Mouse (Mus musculus) spleen, adult 10 weeks (tissue): Measurements from ENCODE around the gene Hnrnpab. TPM values are rescaled to one million over a fixed set of nuclear protein-coding genes. Genes with fewer than 3 reads are reported as not detected.

Experiments used
- polyA plus RNA-seq: library from polyadenylated mRNA; stranded (reverse); fragments of 350-450 nt; fragmentation: Illumina TruSeq; extraction: RNeasy Lipid Tissue Mini Kit (QIAGEN cat#74804); gene quantifications from one replicate; pipeline ENCODE4 v1.2.3, GENCODE M21; 2015; ENCODE audit warnings: low replicate concordance; ENCODE audit not compliant: insufficient read depth

Hnrnpab gene
- 269 TPM for polyA plus RNA-seq

GRCm38 (mm10) chr11:51606447-51607095 lies at the start of gene Hnrnpab:
TSS of gene Hnrnpab (minus strand) at chr11:51606847.

DNA sequence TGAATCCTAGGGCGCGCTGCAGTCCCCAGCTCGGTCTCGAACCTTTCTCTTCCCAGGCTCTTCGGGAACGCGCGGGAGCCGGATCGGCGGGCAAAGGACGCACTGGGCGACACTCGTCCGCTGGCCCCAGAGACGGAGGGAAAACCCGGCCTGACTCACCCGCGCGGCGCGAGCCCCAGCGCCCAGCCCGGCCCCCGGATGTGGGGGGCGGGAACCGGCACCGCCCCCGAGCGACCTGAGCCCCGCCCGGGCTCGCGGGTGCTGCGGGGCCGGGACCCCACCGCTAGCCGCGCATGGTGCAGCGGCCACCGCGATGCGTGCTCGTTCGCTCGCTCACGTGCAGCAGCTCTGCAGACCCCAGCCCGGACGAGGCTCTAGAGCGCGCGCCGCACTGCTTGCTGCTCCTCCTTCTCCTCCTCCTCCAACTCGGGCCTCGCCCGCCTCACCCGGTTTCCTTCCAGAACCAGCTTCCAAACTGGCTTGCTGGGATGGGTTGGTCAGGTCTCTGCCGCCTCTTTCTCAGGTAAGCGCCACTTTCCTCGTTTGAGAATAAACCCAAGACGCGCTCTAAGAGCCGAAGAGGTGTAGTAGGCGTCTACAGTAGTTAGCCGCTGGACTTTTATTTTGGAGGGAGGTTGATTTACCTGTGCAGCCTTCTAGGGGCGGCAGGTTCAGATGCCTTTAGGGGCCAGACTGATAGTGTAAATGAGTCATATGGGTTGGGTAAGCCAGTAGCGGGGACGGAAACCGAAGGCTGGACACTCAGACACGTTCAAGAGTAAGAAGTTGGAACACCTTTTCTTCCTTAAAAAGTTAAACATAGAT lies 44.3 kb upstream of the Hnrnpab start, which contains the start of the genes N4bp3 and D930048N14Rik:
Gene N4bp3 (minus strand): TSS at position 152 of the 825 bp plus-strand sequence.
Gene D930048N14Rik (plus strand): TSS at position 264 of the 825 bp plus-strand sequence.

DNA sequence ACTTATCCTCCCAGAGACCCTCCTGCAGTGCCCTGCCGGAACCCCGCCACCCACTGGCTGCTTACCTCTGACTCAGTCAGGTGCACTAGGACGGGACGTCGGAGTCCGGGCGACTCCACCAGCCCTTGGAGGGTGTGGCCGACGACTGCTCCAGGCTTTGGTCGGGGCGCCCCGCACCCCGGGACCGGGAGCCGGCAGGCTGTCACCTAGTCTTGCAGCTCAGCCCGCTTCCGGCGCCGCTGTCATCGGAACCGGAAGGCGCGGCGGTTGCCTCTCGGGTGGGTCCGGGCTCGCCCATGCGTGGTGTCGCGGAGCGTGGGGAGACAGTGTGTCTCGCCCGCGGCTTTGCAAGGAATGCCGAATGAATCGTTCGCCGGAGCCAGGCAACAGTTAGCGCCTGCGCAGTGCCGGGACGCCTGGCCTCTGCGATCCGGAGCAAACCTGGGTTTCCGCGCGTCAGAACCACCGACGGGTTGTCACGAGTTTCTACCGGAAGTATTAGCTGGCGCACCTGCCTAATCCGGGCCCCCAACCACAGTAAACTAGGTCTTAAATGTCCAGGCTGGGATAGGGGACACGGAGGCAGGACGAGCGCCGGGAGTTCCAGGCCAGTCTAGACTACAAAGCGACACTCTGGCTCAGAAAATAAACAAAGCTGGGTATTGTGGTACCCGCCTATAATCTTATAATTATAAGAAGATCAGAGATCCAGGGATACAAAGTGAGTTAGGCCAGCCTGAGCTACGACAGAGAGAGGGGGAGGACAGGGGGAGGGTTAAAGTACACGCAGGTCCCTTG lies 29.1 kb upstream of the Hnrnpab start, which contains the start of gene Rmnd5b:
Gene Rmnd5b (minus strand): TSS at position 372 of the 798 bp plus-strand sequence.

DNA sequence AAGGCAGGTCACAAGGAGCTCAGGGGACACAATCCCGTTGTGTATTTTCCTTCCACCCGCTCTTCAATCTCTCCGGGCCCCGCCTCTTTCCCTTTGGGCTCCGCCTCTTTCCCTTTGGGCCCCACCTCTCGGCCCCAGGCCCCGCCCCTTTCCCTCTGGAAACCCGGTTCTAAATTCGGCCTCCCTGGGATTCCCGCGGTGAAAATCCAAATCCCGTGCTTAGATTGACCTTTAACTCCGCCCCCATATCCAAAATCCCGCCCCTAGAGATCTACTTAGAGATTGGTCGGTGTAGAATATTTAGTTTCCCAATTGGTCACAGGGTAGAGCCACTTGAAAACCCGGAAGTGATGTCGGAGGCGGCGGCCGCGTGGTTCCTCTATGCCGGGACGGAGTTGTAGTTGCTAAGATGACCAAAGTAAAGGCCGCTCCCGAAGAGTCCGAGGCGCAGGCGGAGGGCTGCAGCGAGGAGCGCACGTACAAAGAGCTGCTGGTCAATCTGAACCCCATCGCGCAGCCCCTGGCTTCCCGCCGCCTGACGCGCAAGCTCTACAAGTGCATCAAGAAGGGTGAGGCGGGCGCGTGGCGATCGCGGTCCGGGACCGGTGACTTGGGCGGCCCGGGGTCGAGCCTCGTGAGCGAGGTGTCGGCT lies 12.9 kb upstream of the Hnrnpab start, which contains the start of gene Nhp2:
Gene Nhp2 (plus strand): TSS at position 327 of the 652 bp plus-strand sequence.

DNA sequence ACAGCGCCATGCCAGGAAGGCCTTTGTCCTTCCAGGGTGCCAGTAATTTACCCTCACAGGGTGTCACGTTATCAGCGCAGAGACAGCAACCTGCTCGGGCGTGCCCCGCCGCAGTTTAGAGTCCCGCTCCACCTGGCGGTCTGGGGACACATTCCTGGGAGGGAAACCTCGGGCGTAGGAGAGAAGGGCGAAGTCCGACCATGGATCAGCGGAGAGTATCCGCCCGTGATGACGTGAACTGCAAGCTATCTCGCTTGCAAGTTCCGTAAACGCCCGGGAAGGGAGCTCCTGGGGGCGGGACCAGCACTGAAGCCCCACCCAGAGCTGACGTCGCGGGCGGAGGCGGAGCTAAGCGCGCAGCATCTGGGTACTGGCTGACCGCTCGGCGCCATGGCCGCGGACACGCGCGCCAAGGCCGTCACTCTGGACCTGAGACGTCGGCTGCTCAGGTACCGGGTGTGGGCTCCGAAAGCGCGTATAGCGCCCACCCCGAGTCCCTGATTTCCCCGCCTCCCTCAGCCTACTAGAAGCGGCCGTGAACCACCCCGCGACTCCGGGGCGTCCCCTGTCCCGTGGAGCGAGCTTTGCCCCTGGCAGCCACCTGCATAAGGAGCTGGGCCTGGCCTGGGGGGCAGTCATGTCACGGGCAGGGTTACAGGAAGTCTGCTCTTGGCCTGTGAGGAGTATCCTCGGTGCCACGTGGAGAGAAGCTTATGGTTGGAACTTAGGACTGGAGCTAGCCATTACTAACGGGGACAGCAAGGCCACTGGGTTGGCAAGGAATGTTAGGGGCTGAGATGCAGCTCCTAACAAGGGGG lies 22.0 kb downstream of the Hnrnpab start, which contains the start of gene Phykpl:
Gene Phykpl (plus strand): TSS at position 327 of the 818 bp plus-strand sequence.

Other genes starting within 250 kb of the Hnrnpab start
- gene Phykpl, start 22.1 kb downstream of the Hnrnpab start, polyA plus RNA-seq = 16.0 TPM
- 26.0 TPM for gene Nhp2, start 12.9 kb upstream of the Hnrnpab start, polyA plus RNA-seq
- 30.4 TPM for gene Rmnd5b, start 29.0 kb upstream of the Hnrnpab start, polyA plus RNA-seq
- 0.91 TPM for gene N4bp3, start 44.0 kb upstream of the Hnrnpab start, polyA plus RNA-seq
- 6.0 TPM for gene D930048N14Rik, start 44.1 kb upstream of the Hnrnpab start, polyA plus RNA-seq
- gene 0610009B22Rik, start 82.0 kb upstream of the Hnrnpab start, polyA plus RNA-seq = 22.0 TPM
- gene Sec24a, start 156.8 kb upstream of the Hnrnpab start, polyA plus RNA-seq = 19.9 TPM
- 65.2 TPM for gene Sar1b, start 156.8 kb upstream of the Hnrnpab start, polyA plus RNA-seq